Mouse (Mus musculus) myocyte (in vitro differentiated cells): Measurements from ENCODE around the gene Cd2.

Experiments
- CEBPB ChIP-seq: IDR thresholded peaks from 2 replicates; pipeline ENCODE4 v1.6.1; 2011; ENCODE audit warnings: mild to moderate bottlenecking, moderate library complexity; ENCODE audit not compliant: poor library complexity, insufficient read depth, severe bottlenecking
- POLR2A ChIP-seq: IDR thresholded peaks from one replicate; pipeline ENCODE4 v1.6.1; 2011; ENCODE audit warnings: low read depth, mild to moderate bottlenecking, control low read depth, moderate library complexity; ENCODE audit not compliant: insufficient read length
- SRF ChIP-seq: IDR thresholded peaks from one replicate; pipeline ENCODE4 v1.6.1; 2011; ENCODE audit warnings: low read depth; ENCODE audit not compliant: control insufficient read depth, insufficient read length

DNA sequence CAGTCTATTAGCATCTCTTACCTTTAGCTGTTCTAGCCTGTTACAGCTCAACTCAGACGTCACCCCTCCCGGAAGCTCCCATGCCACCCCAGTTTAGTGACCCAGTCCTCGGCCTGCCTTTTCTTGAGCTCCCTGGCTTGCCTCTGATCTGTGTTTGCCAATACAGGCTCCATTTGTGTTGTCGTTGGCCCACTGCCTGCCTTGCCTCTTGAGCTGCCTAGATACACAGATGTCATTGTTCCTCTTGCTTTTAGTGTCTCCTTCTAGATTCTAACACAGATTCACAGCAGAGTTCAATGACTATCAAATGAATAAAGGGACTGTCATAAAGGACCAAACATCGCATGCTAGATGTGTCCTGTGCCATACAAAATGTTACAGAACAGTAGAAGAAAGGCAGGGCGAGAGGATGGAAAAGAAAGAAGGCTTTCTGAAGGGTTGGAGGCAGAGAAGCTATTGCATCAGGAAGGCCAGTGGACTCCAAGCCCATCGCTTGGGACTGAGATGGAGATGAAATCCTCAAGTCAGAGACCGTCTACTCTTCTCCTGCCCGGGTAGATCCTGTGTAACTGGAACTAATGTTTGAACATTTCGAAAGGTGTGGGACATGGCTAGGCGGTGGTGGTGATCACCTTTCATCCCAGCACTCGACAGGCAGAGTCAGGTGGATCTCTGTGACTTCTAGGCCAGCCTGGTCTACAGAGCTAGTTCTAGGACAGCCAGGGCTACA lies 13.5 kb downstream of the Cd2 start:
- no peak for TF ChIP-seq SRF
- no peak for TF ChIP-seq POLR2A
- TF ChIP-seq CEBPB, result no peak
